Mouse (Mus musculus) midbrain, embryonic 11.5 days (tissue): ENCODE data around the gene Galnt11. TPM values are rescaled to one million over a fixed set of nuclear protein-coding genes. Genes with fewer than 3 reads are reported as not detected.
"Not testable (repeated sequence)": the region's sequence is repeated elsewhere in the genome, so short reads cannot be mapped to it uniquely, and the experiment has no call there.

Experiments used
- ATAC-seq: fragments of 200-750 bp; cut with Nextera tagmentation; 2 replicates; pipeline ENCODE4 v1.8.0; 2017; ENCODE audit warnings: moderate TSS enrichment, moderate library complexity; ENCODE audit not compliant: low FRiP score
- DNase-seq: peaks from one replicate; pipeline ENCODE4 v3.0.0; 2015; ENCODE audit warnings: low spot score; ENCODE audit errors: missing footprints
- H3K27ac ChIP-seq: fragments of 300-500 bp; sonication (generic); 2 replicates; pipeline ENCODE4 v1.5.1; 2014; ENCODE audit warnings: low read depth, low read length
- H3K27me3 ChIP-seq: fragments of 300-500 bp; sonication (generic); 2 replicates; pipeline ENCODE4 v1.6.1; 2014; ENCODE audit warnings: mild to moderate bottlenecking, low read length, moderate library complexity, mixed read lengths; ENCODE audit not compliant: control insufficient read depth, insufficient read depth
- H3K36me3 ChIP-seq: fragments of 300-500 bp; sonication (generic); 2 replicates; pipeline ENCODE4 v1.6.1; 2014; ENCODE audit warnings: mild to moderate bottlenecking, low read length, moderate library complexity, mixed read lengths; ENCODE audit not compliant: control insufficient read depth, insufficient read depth
- H3K4me1 ChIP-seq: fragments of 300-500 bp; sonication (generic); 2 replicates; pipeline ENCODE4 v1.6.1; 2014; ENCODE audit warnings: low read length; ENCODE audit not compliant: control insufficient read depth, insufficient read depth
- H3K4me2 ChIP-seq: fragments of 300-500 bp; sonication (generic); 2 replicates; pipeline ENCODE4 v1.6.1; 2014; ENCODE audit warnings: mild to moderate bottlenecking, moderate library complexity
- H3K4me3 ChIP-seq: fragments of 300-500 bp; sonication (generic); 2 replicates; pipeline ENCODE4 v1.5.1; 2014; ENCODE audit warnings: low read depth, low read length
- H3K9ac ChIP-seq: fragments of 300-500 bp; sonication (generic); 2 replicates; pipeline ENCODE4 v1.6.1; 2014; ENCODE audit warnings: low read length
- H3K9me3 ChIP-seq: fragments of 300-500 bp; sonication (generic); 2 replicates; pipeline ENCODE4 v1.6.1; 2016; ENCODE audit warnings: low read length; ENCODE audit not compliant: control insufficient read depth
- WGBS: fragments of 180-500 bp; shearing (Covaris S2); extraction: QIAGEN DNeasy Blood & Tissue Kit; methylation state at CpG from one replicate; pipeline ENCODE4 v1.1.7; 2014; 5-methylcytosine and 5-hydroxymethylcytosine counted together
- polyA plus RNA-seq: library from polyadenylated mRNA; unstranded; fragments of >200 nt; fragmentation: Nextera tagmentation; extraction: Ambion mirVana; gene quantifications from 2 replicates; pipeline ENCODE4 v1.2.1, GENCODE M21; 2014

The Galnt11 gene
- 40.3 and 41.3 TPM in 2 replicates for polyA plus RNA-seq

- H3K4me3 ChIP-seq = peak within 1 kb of the TSS; percentile 71
- peak within 1 kb of the TSS; percentile 87 for H3K9ac ChIP-seq
- H3K27ac ChIP-seq = no peak within 1 kb of the TSS
- no peaks in the 10 kb centered on the region for H3K9me3 ChIP-seq
- DNase-seq (no peak), ATAC-seq (no peak)
- no peaks in the 10 kb centered on the region for H3K27me3 ChIP-seq
- H3K36me3 ChIP-seq = no peaks in the 10 kb centered on the region
- H3K4me1 ChIP-seq = peaks cover 6% of the 10 kb centered on the region; the same call in 1 of the 2 replicates
- WGBS = 86% methylated on average over 3 of the region's 3 CpGs
- H3K4me2 ChIP-seq = peak within 1 kb of the TSS; percentile 63
Measured at GRCm38 (mm10) chr5:25221604-25222003, at the start of gene Galnt11. Galnt11 (plus strand) TSS chr5:25221904.

- not testable (repeated sequence) for H3K36me3 ChIP-seq, H3K9me3 ChIP-seq, H3K27me3 ChIP-seq, H3K4me3 ChIP-seq, H3K4me2 ChIP-seq, ATAC-seq, H3K4me1 ChIP-seq, H3K9ac ChIP-seq, DNase-seq, H3K27ac ChIP-seq
- WGBS = 91% methylated on average over 5 of the region's 5 CpGs
Measured at GRCm38 (mm10) chr5:25177937-25178336, 43.8 kb upstream of the Galnt11 start.

- not testable (repeated sequence) for H3K4me3 ChIP-seq, ATAC-seq, DNase-seq, H3K27ac ChIP-seq, H3K36me3 ChIP-seq, H3K9me3 ChIP-seq, H3K4me2 ChIP-seq, H3K27me3 ChIP-seq, H3K4me1 ChIP-seq, H3K9ac ChIP-seq
- WGBS = 95% methylated on average over 4 of the region's 4 CpGs
Measured at GRCm38 (mm10) chr5:25178543-25178942, 43.2 kb upstream of the Galnt11 start.

- Histone ChIP-seq H3K27me3 (no peaks in the 10 kb centered on the region), H3K4me1 (no peaks in the 10 kb centered on the region)
Measured at GRCm38 (mm10) chr5:25179284-25179683, 42.4 kb upstream of the Galnt11 start.

GRCm38 (mm10) chr5:25179936-25180488, 41.7 kb upstream of the Galnt11 start:
- Histone ChIP-seq H3K9ac (no peak overlapping the region), H3K27me3 (no peaks in the 10 kb centered on the region), H3K9me3 (no peaks in the 10 kb centered on the region), H3K4me2 (no peak overlapping the region), H3K4me1 (no peaks in the 10 kb centered on the region), H3K4me3 (no peak overlapping the region), H3K27ac (no peak overlapping the region), H3K36me3 (no peaks in the 10 kb centered on the region)
- DNase-seq (no peak), ATAC-seq (no peak)
- 89% methylated on average over 3 of the region's 3 CpGs for WGBS

More at GRCm38 (mm10) chr5:25179284-25179683, 42.4 kb upstream of the Galnt11 start:
- H3K9me3 ChIP-seq = no peaks in the 10 kb centered on the region
- no peak overlapping the region for H3K4me3 ChIP-seq
- no peak for ATAC-seq
- H3K36me3 ChIP-seq = no peaks in the 10 kb centered on the region
- WGBS = 93% methylated on average over 4 of the region's 4 CpGs
- no peak overlapping the region for H3K4me2 ChIP-seq
- H3K27ac ChIP-seq = no peak overlapping the region
- no peak overlapping the region for H3K9ac ChIP-seq
- no peak for DNase-seq

GRCm38 (mm10) chr5:25181004-25181531, 40.6 kb upstream of the Galnt11 start, which contains the start of gene Galntl5:
Galntl5 (plus strand) TSS chr5:25181460.
- Histone ChIP-seq H3K4me3 (no peak within 1 kb of the TSS), H3K27me3 (no peaks in the 10 kb centered on the region), H3K27ac (no peak within 1 kb of the TSS), H3K9ac (no peak within 1 kb of the TSS), H3K4me1 (no peaks in the 10 kb centered on the region), H3K4me2 (no peak within 1 kb of the TSS), H3K9me3 (no peaks in the 10 kb centered on the region), H3K36me3 (no peaks in the 10 kb centered on the region)
- no peak for DNase-seq
- WGBS = 90% methylated on average over 1 of the region's 1 CpGs
- ATAC-seq = no peak

GRCm38 (mm10) chr5:25183595-25183994, 38.1 kb upstream of the Galnt11 start:
- 92% methylated on average over 4 of the region's 4 CpGs for WGBS
- no peak for DNase-seq
- Histone ChIP-seq H3K27me3 (no peaks in the 10 kb centered on the region), H3K9me3 (no peaks in the 10 kb centered on the region), H3K36me3 (no peaks in the 10 kb centered on the region), H3K9ac (no peak overlapping the region), H3K4me2 (no peak overlapping the region), H3K27ac (no peak overlapping the region), H3K4me1 (no peaks in the 10 kb centered on the region), H3K4me3 (no peak overlapping the region)
- ATAC-seq = no peak

- 47% methylated on average over 2 of the region's 2 CpGs for WGBS
- ATAC-seq (no peak), DNase-seq (no peak)
- Histone ChIP-seq H3K4me1 (no peaks in the 10 kb centered on the region), H3K36me3 (no peaks in the 10 kb centered on the region), H3K27me3 (no peaks in the 10 kb centered on the region), H3K4me2 (no peak overlapping the region), H3K9ac (no peak overlapping the region), H3K4me3 (no peak overlapping the region), H3K9me3 (no peaks in the 10 kb centered on the region), H3K27ac (no peak overlapping the region)
Measured at GRCm38 (mm10) chr5:25184594-25184993, 37.1 kb upstream of the Galnt11 start.

- Histone ChIP-seq H3K9ac (no peak overlapping the region), H3K27ac (no peak overlapping the region), H3K36me3 (no peaks in the 10 kb centered on the region), H3K4me3 (no peak overlapping the region), H3K27me3 (no peaks in the 10 kb centered on the region), H3K9me3 (no peaks in the 10 kb centered on the region), H3K4me1 (no peaks in the 10 kb centered on the region), H3K4me2 (no peak overlapping the region)
- ATAC-seq (no peak), DNase-seq (no peak)
Measured at GRCm38 (mm10) chr5:25187727-25188126, 34.0 kb upstream of the Galnt11 start.
